Mouse (Mus musculus): Measurements from ENCODE around the gene Chd9. TPM values are rescaled to one million over a fixed set of nuclear protein-coding genes. Genes with fewer than 3 reads are reported as not detected.

Gene Chd9
- total RNA-seq, 1 experiment from 2014 or later: 78.7 TPM

DNA sequence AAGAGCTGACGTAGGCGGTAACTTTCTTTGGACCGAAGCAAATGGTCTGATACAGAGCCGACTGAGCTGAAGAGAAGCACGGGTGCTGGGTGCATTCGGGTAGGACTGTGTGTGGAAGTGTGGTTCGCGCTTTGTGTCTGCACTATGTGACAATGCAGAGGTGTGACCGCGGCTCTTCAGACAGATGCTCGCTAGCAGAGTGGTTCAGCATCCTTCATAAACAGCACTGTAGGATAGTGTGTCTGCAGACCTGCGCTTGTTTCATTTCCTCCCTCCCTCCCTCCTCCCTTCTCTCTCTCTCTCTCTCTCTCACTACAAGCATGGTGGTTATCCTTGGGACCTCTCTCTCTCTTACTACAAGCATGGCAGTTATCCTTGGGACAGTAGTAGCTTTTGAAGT, 254.3 kb downstream of the Chd9 start:
- no peak for DNase-seq

DNA sequence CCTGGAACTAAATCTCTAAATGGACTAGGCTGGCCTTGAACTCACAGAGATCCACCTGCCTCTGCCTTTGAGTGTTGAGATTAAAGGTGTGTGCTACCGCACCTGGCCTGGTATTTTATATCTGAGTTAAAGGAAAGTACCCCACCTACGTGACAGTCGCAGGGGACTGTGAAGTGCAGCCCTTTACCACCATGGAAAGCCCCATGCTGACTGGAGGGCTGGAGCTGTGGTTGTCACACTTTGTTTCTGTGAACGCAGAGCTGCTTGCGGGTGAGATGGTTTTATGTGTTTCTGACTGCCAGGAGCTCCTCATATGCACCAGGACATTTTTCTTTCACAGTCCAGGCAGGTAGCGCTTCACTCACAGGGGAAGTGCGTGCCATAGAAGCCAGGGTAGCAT, 260.3 kb downstream of the Chd9 start:
- DNase-seq: no peak

DNA sequence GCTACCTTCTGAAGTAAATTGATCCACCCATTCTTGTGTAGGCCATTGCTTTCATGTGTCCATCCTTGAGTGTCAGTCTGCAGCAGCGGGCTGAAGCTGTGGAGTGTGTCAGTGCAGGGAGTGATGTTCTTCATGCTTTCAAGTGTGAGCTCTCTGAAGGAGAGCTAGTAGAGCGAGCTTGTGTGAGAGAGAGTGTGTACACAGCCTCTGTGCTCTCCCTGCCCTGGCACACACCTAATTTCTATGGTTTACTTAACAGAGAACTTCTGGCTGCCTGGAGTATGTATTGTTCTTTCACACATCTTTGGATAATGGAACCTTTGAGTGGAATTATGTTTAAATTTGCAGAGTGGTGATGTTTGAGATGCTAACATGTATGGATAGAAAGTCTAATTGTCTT, 261.4 kb downstream of the Chd9 start:
- DNase-seq: no peak

DNA sequence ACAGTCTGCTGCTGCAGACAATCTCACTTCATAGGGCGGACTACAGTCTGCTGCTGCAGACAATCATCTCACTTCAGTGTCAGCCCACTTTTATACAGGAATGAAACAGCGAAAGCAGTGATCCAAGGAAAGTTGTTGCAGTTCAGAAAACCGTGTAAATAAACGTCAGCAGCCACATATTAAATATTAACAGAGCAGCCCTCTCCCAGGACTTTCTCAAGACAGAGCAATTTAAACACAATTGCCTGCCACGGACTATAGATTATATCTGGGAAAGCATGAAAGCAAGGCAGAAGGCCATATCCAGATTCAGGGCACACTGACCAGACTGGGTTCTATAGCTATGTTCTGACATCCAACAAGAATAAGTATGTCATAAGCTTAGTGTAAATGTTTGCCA, 266.0 kb downstream of the Chd9 start:
- DNase-seq: no peak

DNA sequence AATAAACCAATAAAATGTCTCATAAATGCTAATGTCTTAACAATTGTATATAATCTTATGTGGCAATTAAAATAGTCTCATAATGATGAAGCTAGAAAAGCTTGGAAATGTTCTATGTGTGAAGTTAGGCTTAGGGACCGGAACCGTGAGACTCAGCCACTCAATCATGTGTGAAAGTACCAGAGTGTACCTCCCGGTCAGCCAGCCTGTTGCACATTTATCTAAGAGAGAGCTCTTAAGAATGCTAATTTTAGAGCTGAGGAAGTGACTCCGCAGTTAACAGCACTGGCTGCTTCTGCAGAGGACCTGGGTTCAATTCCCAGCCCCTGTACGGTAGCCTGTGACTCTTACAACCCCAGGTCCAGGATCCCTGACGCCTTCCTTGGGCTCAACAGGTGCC, 270.0 kb downstream of the Chd9 start:
- no peak for DNase-seq

Small RNAs within 50 kb of the gene (microRNA-seq; reads per million reads assigned to microRNA genes)
- gene Gm44382: 0 reads per million in 2 experiments

Other genes starting within 250 kb of the Chd9 start
- gene Gm19935, start 11.0 kb upstream of the Chd9 start, total RNA-seq (2021): not detected in 2 replicates
- 47.0 and 55.8 TPM in 2 replicates for gene Rbl2, start 241.7 kb downstream of the Chd9 start, total RNA-seq (2021)